Mouse (Mus musculus): ENCODE results near the gene Slc2a9.
A peak's percentile ranks its signal among the peaks of the same experiment; 100 is the strongest.

Slc2a9 gene

GRCm38 (mm10) chr5:38502992-38503391 is at the start of gene Slc2a9:
Gene Slc2a9, minus strand, starts transcription at chr5:38503143.
- no peak for DNase-seq

- no peak for DNase-seq
Measured at GRCm38 (mm10) chr5:38552615-38553014, 49.7 kb upstream of the Slc2a9 start.

- DNase-seq: no peak
Measured at GRCm38 (mm10) chr5:38550221-38550768, 47.4 kb upstream of the Slc2a9 start.

GRCm38 (mm10) chr5:38549461-38549909 is 46.5 kb upstream of the Slc2a9 start:
- DNase-seq: peak; percentile 34

- DNase-seq: no peak
Measured at GRCm38 (mm10) chr5:38547375-38547774, 44.4 kb upstream of the Slc2a9 start.

GRCm38 (mm10) chr5:38544423-38545415 is 41.8 kb upstream of the Slc2a9 start:
- no peak for DNase-seq

GRCm38 (mm10) chr5:38543496-38544217 is 40.7 kb upstream of the Slc2a9 start:
- no peak for DNase-seq

GRCm38 (mm10) chr5:38541728-38542127 is 38.8 kb upstream of the Slc2a9 start:
- DNase-seq: no peak

GRCm38 (mm10) chr5:38540898-38541297 is 38.0 kb upstream of the Slc2a9 start:
- no peak for DNase-seq

GRCm38 (mm10) chr5:38538508-38538907 is 35.6 kb upstream of the Slc2a9 start:
- DNase-seq: no peak

GRCm38 (mm10) chr5:38537845-38538244 is 34.9 kb upstream of the Slc2a9 start:
- no peak for DNase-seq

GRCm38 (mm10) chr5:38536822-38537221 is 33.9 kb upstream of the Slc2a9 start:
- DNase-seq: no peak

GRCm38 (mm10) chr5:38532084-38532483 is 29.1 kb upstream of the Slc2a9 start:
- DNase-seq: no peak

GRCm38 (mm10) chr5:38529724-38530428 is 26.9 kb upstream of the Slc2a9 start:
- DNase-seq: no peak

GRCm38 (mm10) chr5:38522977-38523376 is 20.0 kb upstream of the Slc2a9 start:
- no peak for DNase-seq

GRCm38 (mm10) chr5:38520838-38521237 is 17.9 kb upstream of the Slc2a9 start:
- DNase-seq: no peak

GRCm38 (mm10) chr5:38516267-38516666 is 13.3 kb upstream of the Slc2a9 start:
- peak; percentile 41 for DNase-seq

- no peak for DNase-seq
Measured at GRCm38 (mm10) chr5:38512991-38513390, 10.0 kb upstream of the Slc2a9 start.

- no peak for DNase-seq
Measured at GRCm38 (mm10) chr5:38509568-38509967, 6.6 kb upstream of the Slc2a9 start.

- DNase-seq: no peak
Measured at GRCm38 (mm10) chr5:38505435-38505765, 2.5 kb upstream of the Slc2a9 start.

GRCm38 (mm10) chr5:38504747-38505434 is 1.9 kb upstream of the Slc2a9 start:
- no peak for DNase-seq

- DNase-seq: no peak
Measured at GRCm38 (mm10) chr5:38504116-38504515, 1.2 kb upstream of the Slc2a9 start.

All from lung, postnatal 14 days (tissue).